Mouse (Mus musculus) lung, adult 2 months (tissue): ENCODE measurements around the gene Cradd. TPM values are rescaled to one million over a fixed set of nuclear protein-coding genes. Genes with fewer than 3 reads are reported as not detected.

ENCODE experiments used
- DNase-seq: peaks from one replicate; pipeline ENCODE4 v3.0.0; 2022
- H3K4me1 ChIP-seq: fragments of 200-500 bp; 2 replicates; pipeline ENCODE4 v1.6.1; 2011; ENCODE audit warnings: low read length; ENCODE audit not compliant: control insufficient read depth, insufficient read depth
- H3K4me3 ChIP-seq: fragments of 200-500 bp; replicated peaks from 2 replicates; pipeline ENCODE3; 2011; ENCODE audit warnings: low read depth, mild to moderate bottlenecking, control low read depth, low read length; ENCODE audit errors: extremely low read depth
- CTCF ChIP-seq: fragments of 200-500 bp; IDR thresholded peaks from 2 replicates; pipeline ENCODE4 v1.5.1; 2011; ENCODE audit warnings: mild to moderate bottlenecking, low read length, control low read depth; ENCODE audit not compliant: insufficient read depth
- POLR2A ChIP-seq: fragments of 200-500 bp; IDR thresholded peaks from 2 replicates; pipeline ENCODE4 v1.6.1; 2011; ENCODE audit warnings: low read depth, mild to moderate bottlenecking, control low read depth, low read length, borderline replicate concordance; ENCODE audit errors: extremely low read depth
- WGBS: fragments of 180-500 bp; shearing (Covaris S2); methylation state at CpG from one replicate; pipeline ENCODE4 v1.1.7; 2018; 5-methylcytosine and 5-hydroxymethylcytosine counted together
- polyA plus RNA-seq: library from polyadenylated mRNA; depleted of rRNA; stranded (reverse); fragments of >200 nt; gene quantifications from 2 replicates; pipeline ENCODE4 v1.2.3, GENCODE M21; 2012

Cradd gene
- polyA plus RNA-seq, 1 experiment = 21.0 TPM

GRCm38 (mm10) chr10:95318392-95318708 lies 5.6 kb downstream of the Cradd start:
- WGBS = 48% methylated on average over 7 of the region's 7 CpGs
- H3K4me3 ChIP-seq = no peak overlapping the region
- peaks cover 15% of the 10 kb centered on the region for H3K4me1 ChIP-seq
- no peak for TF ChIP-seq POLR2A
- no peak for TF ChIP-seq CTCF
- DNase-seq = no peak

- 75% methylated on average over 21 of the region's 21 CpGs for WGBS
- no peak for TF ChIP-seq POLR2A
- no peak for TF ChIP-seq CTCF
- peaks cover 14% of the 10 kb centered on the region for H3K4me1 ChIP-seq
- DNase-seq = no peak
- H3K4me3 ChIP-seq = no peak overlapping the region
These were observed 6.1 kb downstream of the Cradd start for GRCm38 (mm10) chr10:95317581-95318391.

- 82% methylated on average over 14 of the region's 14 CpGs for WGBS
- H3K4me1 ChIP-seq = peaks cover 7% of the 10 kb centered on the region
- H3K4me3 ChIP-seq = no peak overlapping the region
- DNase-seq = no peak
- TF ChIP-seq POLR2A (no peak), CTCF (no peak)
These were observed 6.8 kb downstream of the Cradd start for GRCm38 (mm10) chr10:95317091-95317490.

- DNase-seq = no peak
- no peak overlapping the region for H3K4me3 ChIP-seq
- H3K4me1 ChIP-seq = peaks cover 5% of the 10 kb centered on the region
- TF ChIP-seq CTCF = no peak
- no peak for TF ChIP-seq POLR2A
- 79% methylated on average over 9 of the region's 9 CpGs for WGBS
These were observed 7.3 kb downstream of the Cradd start for GRCm38 (mm10) chr10:95316675-95317074.

GRCm38 (mm10) chr10:95315801-95316474 lies 8.0 kb downstream of the Cradd start:
- DNase-seq = no peak
- Histone ChIP-seq H3K4me1 (peaks cover 5% of the 10 kb centered on the region), H3K4me3 (no peak overlapping the region)
- 66% methylated on average over 19 of the region's 19 CpGs for WGBS
- TF ChIP-seq POLR2A = no peak
- TF ChIP-seq CTCF = no peak

GRCm38 (mm10) chr10:95315321-95315720 lies 8.6 kb downstream of the Cradd start:
- no peak for TF ChIP-seq CTCF
- TF ChIP-seq POLR2A = no peak
- DNase-seq = no peak
- WGBS = 93% methylated on average over 11 of the region's 11 CpGs
- peaks cover 2% of the 10 kb centered on the region for H3K4me1 ChIP-seq
- H3K4me3 ChIP-seq = no peak overlapping the region

GRCm38 (mm10) chr10:95314019-95314418 lies 9.9 kb downstream of the Cradd start:
- no peak for DNase-seq
- peaks cover 2% of the 10 kb centered on the region for H3K4me1 ChIP-seq
- no peak for TF ChIP-seq CTCF
- no peak for TF ChIP-seq POLR2A
- no peak overlapping the region for H3K4me3 ChIP-seq
- 25% methylated on average over 5 of the region's 5 CpGs for WGBS

GRCm38 (mm10) chr10:95313524-95313923 lies 10.4 kb downstream of the Cradd start:
- no peak for DNase-seq

GRCm38 (mm10) chr10:95310688-95311441 lies 13.1 kb downstream of the Cradd start:
- Histone ChIP-seq H3K4me1 (peaks cover 15% of the 10 kb centered on the region), H3K4me3 (no peak overlapping the region)
- 82% methylated on average over 21 of the region's 21 CpGs for WGBS
- no peak for TF ChIP-seq POLR2A
- TF ChIP-seq CTCF = no peak
- DNase-seq = no peak

More at GRCm38 (mm10) chr10:95313524-95313923, 10.4 kb downstream of the Cradd start:
- Histone ChIP-seq H3K4me1 (peaks cover 2% of the 10 kb centered on the region), H3K4me3 (no peak overlapping the region)
- WGBS = 51% methylated on average over 9 of the region's 9 CpGs
- TF ChIP-seq CTCF = no peak
- no peak for TF ChIP-seq POLR2A
